Mouse (Mus musculus) A20 (cell line): ENCODE results near the gene Mstn.

Experiments
- DNase-seq: peaks from one replicate; pipeline ENCODE4 v3.0.0-alpha.2; 2011; ENCODE audit warnings: low read depth, low spot score

Gene Mstn

GRCm38 (mm10) chr1:53093180-53093579 lies 31.7 kb downstream of the Mstn start:
- DNase-seq, result peak; percentile 44

DNA sequence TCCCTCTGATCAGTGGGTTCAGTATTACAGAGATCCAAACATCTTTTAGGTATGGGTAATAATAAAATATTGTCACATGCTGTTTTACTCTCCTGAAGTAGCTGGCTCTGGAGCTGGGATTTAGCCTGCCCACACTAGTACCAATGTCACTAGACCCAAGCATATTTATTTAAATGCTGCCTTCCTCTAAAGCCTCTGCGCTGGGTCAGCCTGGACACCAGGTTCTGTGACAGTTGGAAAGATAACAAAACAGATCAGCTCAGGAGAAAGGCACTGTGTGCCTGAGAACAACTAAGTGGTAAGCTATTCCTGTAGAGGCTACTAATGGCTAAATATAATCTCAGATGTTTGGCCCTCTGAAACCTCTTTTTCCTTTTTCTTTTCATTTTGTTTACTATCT lies 49.1 kb downstream of the Mstn start:
- DNase-seq, result no peak
